Mouse (Mus musculus): ENCODE measurements around the gene Olfr98. TPM values are rescaled to one million over a fixed set of nuclear protein-coding genes. Genes with fewer than 3 reads are reported as not detected.
"Not testable (repeated sequence)": the region's sequence is repeated elsewhere in the genome, so short reads cannot be mapped to it uniquely, and the experiment has no call there.

Gene Olfr98
- polyA plus RNA-seq, 1 experiment = not detected

GRCm38 (mm10) chr17:37275626-37276248 lies 12.2 kb upstream of the Olfr98 start:
- Histone ChIP-seq H3K36me3 (ENCODE audit: control insufficient read depth, insufficient read depth, low read length) (peaks cover 7% of the 10 kb centered on the region; the same call in 1 of the 2 replicates), H3K4me1 (ENCODE audit: control insufficient read depth, insufficient read depth, insufficient read length, low read length) (peaks cover 3% of the 10 kb centered on the region; the same call in 1 of the 2 replicates), H3K4me3 (ENCODE audit: low read depth, low read length) (no peak overlapping the region), H3K27me3 (ENCODE audit: control insufficient read depth, insufficient read depth, low read length) (no peaks in the 10 kb centered on the region), H3K27ac (ENCODE audit: insufficient read depth, low read depth, low read length) (no peak overlapping the region)
- TF ChIP-seq POLR2A (IDR thresholded peaks at IDR 0.05; ENCODE audit: low read depth, low read length) (no peak), CTCF (IDR thresholded peaks at IDR 0.05; ENCODE audit: extremely low read depth, insufficient read length, insufficient replicate concordance, low read depth, low read length) (no peak)
- WGBS = 85% methylated on average over 2 of the region's 2 CpGs

DNA sequence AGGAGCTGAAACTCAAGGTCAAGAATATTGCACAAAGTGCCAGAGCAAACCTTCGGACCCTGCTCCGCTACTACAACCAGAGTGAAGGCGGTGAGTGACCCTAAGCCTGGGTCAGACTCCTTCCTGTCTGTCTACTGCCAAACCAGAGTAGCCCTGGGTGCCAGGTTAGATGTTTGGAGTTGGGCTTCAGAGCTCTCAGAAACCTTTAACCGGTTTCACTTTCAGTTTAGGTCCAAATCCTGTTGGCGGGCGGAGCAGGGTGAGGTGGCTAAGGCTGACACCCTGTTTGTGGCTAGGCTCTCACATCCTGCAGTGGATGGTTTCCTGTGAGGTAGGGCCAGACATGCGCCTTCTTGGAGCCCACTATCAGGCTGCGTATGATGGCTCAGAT lies 7.1 kb upstream of the Olfr98 start:
- Histone ChIP-seq H3K27ac (ENCODE audit: insufficient read depth, low read depth, low read length) (peak overlapping the region; percentile 80), H3K36me3 (ENCODE audit: control insufficient read depth, insufficient read depth, low read length) (peaks cover 7% of the 10 kb centered on the region; the same call in 1 of the 2 replicates), H3K27me3 (ENCODE audit: control insufficient read depth, insufficient read depth, low read length) (no peaks in the 10 kb centered on the region), H3K4me1 (ENCODE audit: control insufficient read depth, insufficient read depth, insufficient read length, low read length) (peaks cover 3% of the 10 kb centered on the region; the same call in 1 of the 2 replicates), H3K4me3 (ENCODE audit: low read depth, low read length) (peak overlapping the region; percentile 84)
- WGBS = 15% methylated on average over 8 of the region's 8 CpGs
- no peak for TF ChIP-seq CTCF (IDR thresholded peaks at IDR 0.05; ENCODE audit: extremely low read depth, insufficient read length, insufficient replicate concordance, low read depth, low read length)
- peak; percentile 7; the same call in 1 of the 2 replicates for TF ChIP-seq POLR2A (IDR thresholded peaks at IDR 0.05; ENCODE audit: low read depth, low read length)

DNA sequence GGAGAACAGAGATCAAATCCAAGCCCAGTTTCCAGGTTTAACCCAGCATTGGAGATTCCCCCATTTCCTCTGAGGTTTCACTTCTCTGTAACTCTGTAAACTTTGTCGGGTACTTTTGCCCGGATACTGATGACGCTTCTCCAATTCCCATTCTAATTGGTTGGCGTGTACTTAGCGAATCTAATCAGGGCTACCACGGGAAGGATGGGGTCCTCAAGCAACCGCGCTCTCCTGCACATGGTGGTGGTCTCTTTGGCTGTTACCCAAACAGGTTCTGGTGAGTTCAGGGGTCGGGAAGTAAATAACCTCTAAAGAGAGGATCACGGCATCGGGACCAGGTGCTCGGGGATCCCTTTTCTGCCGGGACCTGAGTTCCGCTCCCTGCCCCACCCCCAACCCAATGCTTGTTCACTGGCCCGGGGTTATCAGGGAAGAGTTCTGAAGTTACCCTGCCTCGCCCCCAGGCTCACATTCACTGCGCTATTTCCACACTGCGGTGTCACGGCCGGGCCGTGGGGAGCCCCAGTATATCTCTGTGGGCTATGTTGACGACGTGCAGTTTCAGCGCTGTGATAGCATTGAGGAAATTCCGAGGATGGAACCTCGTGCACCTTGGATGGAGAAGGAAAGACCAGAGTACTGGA lies 6.6 kb upstream of the Olfr98 start, which contains the start of gene H2-M3:
Gene H2-M3 (plus strand): TSS at position 163 of the 644 bp plus-strand sequence.
- TF ChIP-seq POLR2A (IDR thresholded peaks at IDR 0.05; ENCODE audit: low read depth, low read length) = no peak
- peak within 1 kb of the TSS; percentile 84 for H3K4me3 ChIP-seq (ENCODE audit: low read depth, low read length)
- peaks cover 3% of the 10 kb centered on the region; the same call in 1 of the 2 replicates for H3K4me1 ChIP-seq (ENCODE audit: control insufficient read depth, insufficient read depth, insufficient read length, low read length)
- no peaks in the 10 kb centered on the region for H3K27me3 ChIP-seq (ENCODE audit: control insufficient read depth, insufficient read depth, low read length)
- H3K36me3 ChIP-seq (ENCODE audit: control insufficient read depth, insufficient read depth, low read length) = peaks cover 7% of the 10 kb centered on the region; the same call in 1 of the 2 replicates
- 1% methylated on average over 26 of the region's 26 CpGs for WGBS
- H3K27ac ChIP-seq (ENCODE audit: insufficient read depth, low read depth, low read length) = peak within 1 kb of the TSS; percentile 80

GRCm38 (mm10) chr17:37250544-37250943 lies 13.0 kb downstream of the Olfr98 start:
- WGBS = 16% methylated on average over 1 of the region's 1 CpGs
- Histone ChIP-seq H3K27ac (ENCODE audit: insufficient read depth, low read depth, low read length) (no peak overlapping the region), H3K36me3 (ENCODE audit: control insufficient read depth, insufficient read depth, low read length) (no peaks in the 10 kb centered on the region), H3K4me3 (ENCODE audit: low read depth, low read length) (no peak overlapping the region), H3K27me3 (ENCODE audit: control insufficient read depth, insufficient read depth, low read length) (no peaks in the 10 kb centered on the region), H3K4me1 (ENCODE audit: control insufficient read depth, insufficient read depth, insufficient read length, low read length) (no peaks in the 10 kb centered on the region)
- no peak for TF ChIP-seq POLR2A (IDR thresholded peaks at IDR 0.05; ENCODE audit: low read depth, low read length)
- no peak for TF ChIP-seq CTCF (IDR thresholded peaks at IDR 0.05; ENCODE audit: extremely low read depth, insufficient read length, insufficient replicate concordance, low read depth, low read length)

GRCm38 (mm10) chr17:37249460-37249859 lies 14.1 kb downstream of the Olfr98 start:
- no peaks in the 10 kb centered on the region for H3K27me3 ChIP-seq (ENCODE audit: control insufficient read depth, insufficient read depth, low read length)
- no peak overlapping the region for H3K27ac ChIP-seq (ENCODE audit: insufficient read depth, low read depth, low read length)
- H3K4me3 ChIP-seq (ENCODE audit: low read depth, low read length) = no peak overlapping the region
- no peak for TF ChIP-seq CTCF (IDR thresholded peaks at IDR 0.05; ENCODE audit: extremely low read depth, insufficient read length, insufficient replicate concordance, low read depth, low read length)
- no peak for TF ChIP-seq POLR2A (IDR thresholded peaks at IDR 0.05; ENCODE audit: low read depth, low read length)
- no peaks in the 10 kb centered on the region for H3K36me3 ChIP-seq (ENCODE audit: control insufficient read depth, insufficient read depth, low read length)
- H3K4me1 ChIP-seq (ENCODE audit: control insufficient read depth, insufficient read depth, insufficient read length, low read length) = no peaks in the 10 kb centered on the region

- Histone ChIP-seq H3K36me3 (ENCODE audit: control insufficient read depth, insufficient read depth, low read length) (no peaks in the 10 kb centered on the region), H3K27ac (ENCODE audit: insufficient read depth, low read depth, low read length) (no peak overlapping the region), H3K4me3 (ENCODE audit: low read depth, low read length) (peak overlapping the region; percentile 29), H3K27me3 (ENCODE audit: control insufficient read depth, insufficient read depth, low read length) (no peaks in the 10 kb centered on the region), H3K4me1 (ENCODE audit: control insufficient read depth, insufficient read depth, insufficient read length, low read length) (no peaks in the 10 kb centered on the region)
- TF ChIP-seq CTCF (IDR thresholded peaks at IDR 0.05; ENCODE audit: extremely low read depth, insufficient read length, insufficient replicate concordance, low read depth, low read length) (no peak), POLR2A (IDR thresholded peaks at IDR 0.05; ENCODE audit: low read depth, low read length) (no peak)
- 26% methylated on average over 5 of the region's 5 CpGs for WGBS
Observed at GRCm38 (mm10) chr17:37246715-37247114, 16.8 kb downstream of the Olfr98 start.

GRCm38 (mm10) chr17:37242198-37242597 lies 21.4 kb downstream of the Olfr98 start:
- 11% methylated on average over 3 of the region's 3 CpGs for WGBS
- H3K4me3 ChIP-seq (ENCODE audit: low read depth, low read length) = no peak overlapping the region
- TF ChIP-seq CTCF (IDR thresholded peaks at IDR 0.05; ENCODE audit: extremely low read depth, insufficient read length, insufficient replicate concordance, low read depth, low read length) (no peak), POLR2A (IDR thresholded peaks at IDR 0.05; ENCODE audit: low read depth, low read length) (no peak)
- H3K27me3 ChIP-seq (ENCODE audit: control insufficient read depth, insufficient read depth, low read length) = no peaks in the 10 kb centered on the region
- H3K36me3 ChIP-seq (ENCODE audit: control insufficient read depth, insufficient read depth, low read length) = no peaks in the 10 kb centered on the region
- H3K27ac ChIP-seq (ENCODE audit: insufficient read depth, low read depth, low read length) = no peak overlapping the region
- no peaks in the 10 kb centered on the region for H3K4me1 ChIP-seq (ENCODE audit: control insufficient read depth, insufficient read depth, insufficient read length, low read length)

- WGBS = 93% methylated on average over 2 of the region's 2 CpGs
- not testable (repeated sequence) for H3K27me3 ChIP-seq (ENCODE audit: control insufficient read depth, insufficient read depth, low read length); H3K4me1 ChIP-seq (ENCODE audit: control insufficient read depth, insufficient read depth, insufficient read length, low read length); H3K4me3 ChIP-seq (ENCODE audit: low read depth, low read length); H3K36me3 ChIP-seq (ENCODE audit: control insufficient read depth, insufficient read depth, low read length); H3K27ac ChIP-seq (ENCODE audit: insufficient read depth, low read depth, low read length)
Observed at GRCm38 (mm10) chr17:37237230-37237629, 26.3 kb downstream of the Olfr98 start, which contains the start of gene Olfr97. Gene Olfr97, minus strand, starts transcription at chr17:37237330.

Measured in small intestine, adult 2 months (tissue).